Mouse (Mus musculus) lung, embryonic 14.5 days (tissue): ENCODE data around the gene Hsd17b1. TPM values are rescaled to one million over a fixed set of nuclear protein-coding genes. Genes with fewer than 3 reads are reported as not detected.

Experiments used
- ATAC-seq: fragments of 200-750 bp; cut with Nextera tagmentation; 2 replicates; pipeline ENCODE4 v1.8.0; 2017; ENCODE audit warnings: mild to moderate bottlenecking, moderate TSS enrichment, moderate library complexity; ENCODE audit not compliant: insufficient read depth
- DNase-seq: peaks from one replicate; pipeline ENCODE4 v3.0.0-alpha.2; 2015
- H3K27ac ChIP-seq: fragments of 300-500 bp; sonication (generic); 2 replicates; pipeline ENCODE4 v1.5.1; 2014; ENCODE audit warnings: low read depth, mild to moderate bottlenecking, moderate library complexity
- H3K27me3 ChIP-seq: fragments of 300-500 bp; sonication (generic); 2 replicates; pipeline ENCODE4 v1.6.1; 2014; ENCODE audit warnings: low read length, control low read depth; ENCODE audit not compliant: insufficient read depth
- H3K36me3 ChIP-seq: fragments of 300-500 bp; sonication (generic); 2 replicates; pipeline ENCODE4 v1.6.1; 2014; ENCODE audit warnings: control low read depth; ENCODE audit not compliant: insufficient read depth
- H3K4me1 ChIP-seq: fragments of 300-500 bp; sonication (generic); 2 replicates; pipeline ENCODE4 v1.6.1; 2014; ENCODE audit warnings: antibody characterized with exemption, control low read depth; ENCODE audit not compliant: insufficient read depth
- H3K4me2 ChIP-seq: fragments of 300-500 bp; sonication (generic); 2 replicates; pipeline ENCODE4 v1.6.1; 2014; ENCODE audit warnings: mild to moderate bottlenecking
- H3K4me3 ChIP-seq: fragments of 300-500 bp; sonication (generic); 2 replicates; pipeline ENCODE4 v1.5.1; 2014; ENCODE audit warnings: low read depth, low read length
- H3K9ac ChIP-seq: fragments of 300-500 bp; sonication (generic); 2 replicates; pipeline ENCODE4 v1.6.1; 2014
- H3K9me3 ChIP-seq: fragments of 300-500 bp; sonication (generic); 2 replicates; pipeline ENCODE4 v1.6.1; 2016; ENCODE audit warnings: low read depth, low read length, control low read depth
- CTCF ChIP-seq: IDR thresholded peaks from 2 replicates; pipeline ENCODE4 v1.5.1; 2016; ENCODE audit warnings: antibody characterized with exemption, low read depth
- WGBS: fragments of 180-500 bp; shearing (Covaris S2); extraction: QIAGEN DNeasy Blood & Tissue Kit; methylation state at CpG from one replicate; pipeline ENCODE4 v1.1.7; 2014; 5-methylcytosine and 5-hydroxymethylcytosine counted together
- polyA plus RNA-seq: library from polyadenylated mRNA; unstranded; fragments of >200 nt; fragmentation: Nextera tagmentation; extraction: Ambion mirVana; gene quantifications from 2 replicates; pipeline ENCODE4 v1.2.1, GENCODE M21; 2014

Hsd17b1 gene
- polyA plus RNA-seq, 1 experiment from 2014 or later, result not detected

DNA sequence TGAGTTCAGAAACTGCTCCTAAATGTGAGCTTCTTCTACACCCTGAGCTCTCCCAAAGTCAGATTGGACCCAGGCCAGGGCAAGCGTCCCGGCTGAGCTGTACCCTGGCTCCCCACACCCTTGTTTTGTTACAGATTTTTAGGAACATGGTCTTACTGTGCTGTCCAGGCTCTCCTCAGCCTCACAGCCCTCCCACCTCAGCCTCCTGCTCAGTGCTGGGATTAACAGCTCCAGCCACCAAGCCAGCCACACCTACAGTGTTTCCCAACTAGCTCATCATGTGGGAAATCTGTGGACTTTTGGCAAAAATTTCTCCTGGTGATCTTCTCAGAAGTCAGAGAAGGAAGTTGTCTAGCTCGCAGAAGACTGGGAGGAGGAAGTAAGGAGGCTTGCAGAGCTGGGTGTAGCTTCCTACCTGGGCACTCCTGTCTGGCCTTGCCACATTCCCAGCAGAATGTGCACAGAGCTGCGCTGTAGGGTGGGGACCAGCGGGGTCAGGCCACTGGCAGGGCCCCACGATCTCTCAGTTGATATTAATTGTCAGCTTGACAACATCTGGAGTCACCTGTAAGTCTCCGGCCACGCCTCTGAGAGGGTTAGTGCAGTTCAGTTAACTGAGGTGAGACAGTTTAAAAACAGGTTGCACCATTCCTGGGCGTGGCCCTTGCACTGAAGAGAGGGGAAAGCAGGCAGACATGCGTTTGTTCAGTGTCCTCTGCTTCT is 25.3 kb upstream of the Hsd17b1 start:
- ATAC-seq, result no peak
- no peak for DNase-seq
- H3K4me3 ChIP-seq, result no peak overlapping the region
- no peak overlapping the region for H3K9ac ChIP-seq
- no peak overlapping the region; the same call in 1 of the 2 replicates for H3K27ac ChIP-seq
- H3K4me2 ChIP-seq, result no peak overlapping the region
- peaks cover 19% of the 10 kb centered on the region for H3K4me1 ChIP-seq
- WGBS, result 80% methylated on average over 10 of the region's 10 CpGs
- H3K36me3 ChIP-seq, result peaks cover 68% of the 10 kb centered on the region
- no peak for TF ChIP-seq CTCF
- H3K9me3 ChIP-seq, result no peaks in the 10 kb centered on the region
- no peaks in the 10 kb centered on the region for H3K27me3 ChIP-seq

DNA sequence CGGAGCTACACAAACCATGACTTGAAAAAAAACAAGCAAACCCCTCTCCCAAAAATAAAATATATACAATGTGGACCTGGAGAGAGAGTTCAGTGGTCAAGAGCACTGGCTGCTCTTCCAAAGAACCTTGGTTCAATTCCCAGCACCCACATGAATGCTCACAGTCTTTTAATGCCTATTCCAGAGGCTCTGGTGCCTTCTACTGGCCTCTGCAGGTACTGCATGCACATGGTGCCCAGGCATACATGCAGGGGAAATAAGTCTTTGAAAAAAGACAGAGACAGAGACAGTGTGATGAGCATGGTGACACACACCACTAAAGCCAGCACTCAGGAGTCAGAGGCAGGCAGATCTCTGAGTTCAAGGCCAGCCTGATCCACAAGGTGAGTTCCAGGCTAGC is 24.2 kb upstream of the Hsd17b1 start:
- no peaks in the 10 kb centered on the region for H3K27me3 ChIP-seq
- H3K27ac ChIP-seq, result no peak overlapping the region
- DNase-seq (no peak), ATAC-seq (no peak)
- H3K9me3 ChIP-seq, result no peaks in the 10 kb centered on the region
- peaks cover 27% of the 10 kb centered on the region for H3K4me1 ChIP-seq
- TF ChIP-seq CTCF, result peak; percentile 58
- H3K9ac ChIP-seq, result no peak overlapping the region
- no peak overlapping the region for H3K4me2 ChIP-seq
- 88% methylated on average over 1 of the region's 1 CpGs for WGBS
- no peak overlapping the region for H3K4me3 ChIP-seq
- peaks cover 58% of the 10 kb centered on the region for H3K36me3 ChIP-seq

DNA sequence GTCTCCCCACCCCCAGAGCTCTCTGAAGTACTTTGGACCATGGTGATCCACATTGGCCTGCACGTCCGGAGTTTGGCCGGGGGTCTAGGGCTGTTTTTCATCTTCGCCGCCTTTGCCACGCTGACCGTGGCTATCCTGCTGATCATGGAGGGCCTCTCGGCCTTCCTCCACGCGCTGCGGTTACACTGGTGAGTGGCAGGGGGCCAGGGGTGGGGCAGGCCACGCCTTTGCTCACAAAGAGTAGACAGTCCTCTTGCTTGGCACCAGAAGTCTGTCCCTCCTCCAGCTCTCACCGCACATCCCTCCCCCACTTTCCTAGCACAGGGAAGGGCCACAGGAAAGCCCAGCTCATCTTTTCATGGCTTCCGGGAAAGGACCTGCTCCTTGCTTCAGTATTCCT is 22.8 kb upstream of the Hsd17b1 start:
- Histone ChIP-seq H3K27ac (no peak overlapping the region), H3K27me3 (no peaks in the 10 kb centered on the region), H3K9ac (0 out of 2 replicates have a peak overlapping the region, but pooled peaks have one; percentile 9), H3K4me3 (no peak overlapping the region), H3K36me3 (peaks cover 49% of the 10 kb centered on the region), H3K4me1 (peaks cover 34% of the 10 kb centered on the region), H3K4me2 (no peak overlapping the region), H3K9me3 (no peaks in the 10 kb centered on the region)
- TF ChIP-seq CTCF, result no peak
- WGBS, result 72% methylated on average over 14 of the region's 14 CpGs
- ATAC-seq, result no peak
- DNase-seq, result no peak

DNA sequence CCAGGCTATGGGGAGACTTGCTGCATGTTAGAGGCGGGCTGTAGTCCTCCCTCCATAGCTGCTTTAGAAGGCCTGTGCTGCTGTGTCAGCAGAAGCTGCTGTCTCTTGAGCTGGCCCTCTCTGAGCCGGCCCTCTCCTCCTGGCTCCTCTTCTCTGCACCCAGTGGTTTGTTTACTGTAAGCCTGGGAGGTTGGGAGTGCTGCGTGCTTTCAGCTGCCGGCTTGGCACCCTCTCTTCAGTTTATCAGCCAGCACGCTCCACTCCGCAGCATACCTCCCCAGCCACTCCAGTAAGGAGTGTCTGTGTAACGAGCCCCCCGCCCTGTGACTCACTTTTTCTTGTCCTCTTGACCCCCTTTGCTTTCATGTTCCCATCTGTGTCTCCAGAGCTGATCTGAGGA is 21.3 kb upstream of the Hsd17b1 start:
- ATAC-seq (peak; percentile 92), DNase-seq (peak; percentile 84)
- peaks cover 45% of the 10 kb centered on the region for H3K36me3 ChIP-seq
- no peaks in the 10 kb centered on the region for H3K27me3 ChIP-seq
- 16% methylated on average over 8 of the region's 8 CpGs for WGBS
- H3K4me1 ChIP-seq, result peaks cover 40% of the 10 kb centered on the region
- peak overlapping the region; percentile 21; the same call in 1 of the 2 replicates for H3K9ac ChIP-seq
- TF ChIP-seq CTCF, result no peak
- H3K4me2 ChIP-seq, result peak overlapping the region; percentile 20; the same call in 1 of the 2 replicates
- H3K27ac ChIP-seq, result peak overlapping the region; percentile 92
- no peaks in the 10 kb centered on the region for H3K9me3 ChIP-seq
- H3K4me3 ChIP-seq, result no peak overlapping the region

DNA sequence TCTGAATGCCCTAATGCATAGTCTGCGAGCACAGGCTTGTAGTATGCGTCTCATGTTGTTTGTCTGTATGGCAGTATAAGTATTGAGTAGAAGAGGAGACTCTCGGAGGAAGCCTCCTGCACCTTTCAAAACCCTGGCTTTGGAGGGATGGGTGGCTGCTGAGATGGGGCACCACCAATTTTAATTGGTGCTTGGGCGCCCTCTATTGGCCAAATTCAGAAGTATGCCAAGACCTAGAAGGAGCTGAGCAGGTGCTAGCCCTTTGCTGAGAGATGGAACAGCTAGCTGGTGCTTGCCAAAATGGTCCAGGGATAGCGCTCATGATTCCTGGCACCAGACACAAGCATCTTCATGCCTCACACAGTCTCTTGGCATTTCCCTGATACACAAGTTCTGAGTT is 20.4 kb upstream of the Hsd17b1 start:
- Histone ChIP-seq H3K9ac (no peak overlapping the region), H3K27ac (peak overlapping the region; percentile 92), H3K9me3 (no peaks in the 10 kb centered on the region), H3K27me3 (no peaks in the 10 kb centered on the region), H3K4me3 (no peak overlapping the region), H3K36me3 (peaks cover 45% of the 10 kb centered on the region), H3K4me2 (no peak overlapping the region), H3K4me1 (peaks cover 41% of the 10 kb centered on the region)
- peak; percentile 96 for DNase-seq
- TF ChIP-seq CTCF, result peak; percentile 83
- no peak for ATAC-seq
- 23% methylated on average over 5 of the region's 5 CpGs for WGBS

DNA sequence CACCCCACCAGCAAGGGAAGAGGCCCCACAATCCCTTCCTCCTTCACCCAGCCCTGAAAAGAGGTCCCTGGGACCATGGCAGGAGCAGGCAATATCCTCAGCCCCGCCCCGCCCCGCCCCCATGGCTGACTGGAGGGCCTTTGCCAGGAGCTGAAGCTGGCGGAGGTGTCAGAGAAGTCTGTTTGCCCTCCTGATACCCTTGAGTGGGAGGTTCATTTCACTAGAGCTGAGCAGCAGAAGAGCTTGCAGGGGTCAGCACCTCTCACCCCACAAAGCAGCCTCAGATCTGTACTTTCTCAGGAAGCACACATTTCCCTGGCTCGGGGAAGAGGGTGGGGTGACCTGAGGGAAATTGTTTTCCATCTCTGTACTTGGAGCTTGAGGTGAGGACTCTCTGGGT is 19.5 kb upstream of the Hsd17b1 start:
- ATAC-seq (no peak), DNase-seq (no peak)
- H3K4me1 ChIP-seq, result peaks cover 49% of the 10 kb centered on the region

DNA sequence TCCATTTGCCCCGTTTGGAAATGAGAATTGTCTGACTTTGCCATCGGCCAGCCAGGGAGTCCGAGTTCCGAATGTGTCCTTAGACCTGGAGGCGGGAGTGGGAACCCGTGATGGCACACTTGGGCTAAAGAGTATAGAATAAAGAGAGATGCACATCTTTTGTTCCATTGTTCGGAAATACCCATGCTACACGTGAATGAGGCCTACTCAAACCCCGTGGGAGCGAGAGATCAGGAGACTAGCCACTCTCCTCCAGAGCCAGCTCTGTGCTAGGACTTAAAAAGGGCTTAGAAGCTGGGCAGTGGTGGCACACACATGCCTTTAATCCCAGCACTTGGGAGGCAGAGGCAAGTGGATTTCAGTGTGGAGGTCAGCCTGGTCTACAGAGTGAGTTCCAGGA is 18.7 kb upstream of the Hsd17b1 start:
- Histone ChIP-seq H3K27me3 (no peaks in the 10 kb centered on the region), H3K36me3 (peaks cover 42% of the 10 kb centered on the region), H3K9me3 (no peaks in the 10 kb centered on the region), H3K4me1 (peaks cover 55% of the 10 kb centered on the region), H3K4me3 (no peak overlapping the region), H3K9ac (no peak overlapping the region), H3K4me2 (no peak overlapping the region), H3K27ac (peak overlapping the region; percentile 91)
- no peak for DNase-seq
- no peak for ATAC-seq
- 82% methylated on average over 10 of the region's 10 CpGs for WGBS
- no peak for TF ChIP-seq CTCF

More for the DNA sequence above, 19.5 kb upstream of the Hsd17b1 start:
- 48% methylated on average over 5 of the region's 5 CpGs for WGBS
- H3K27me3 ChIP-seq, result no peaks in the 10 kb centered on the region
- no peak overlapping the region for H3K4me3 ChIP-seq
- H3K9me3 ChIP-seq, result no peaks in the 10 kb centered on the region
- peak overlapping the region; percentile 75; the same call in 1 of the 2 replicates for H3K27ac ChIP-seq
- H3K4me2 ChIP-seq, result no peak overlapping the region
- no peak for TF ChIP-seq CTCF
- H3K9ac ChIP-seq, result no peak overlapping the region
- H3K36me3 ChIP-seq, result peaks cover 38% of the 10 kb centered on the region
